Mouse (Mus musculus): ENCODE measurements around the gene Hoxd10.
A peak's percentile ranks its signal among the peaks of the same experiment; 100 is the strongest.

GRCm38 (mm10) chr2:74663291-74663925, 28.3 kb upstream of the Hoxd10 start:
- TF ChIP-seq POLR2A (IDR thresholded peaks at IDR 0.05; ENCODE audit: insufficient read depth, low read depth, low read length) (no peak), CTCF (IDR thresholded peaks at IDR 0.05; ENCODE audit: insufficient read depth, low read depth, low read length) (peak; percentile 83)
